Mouse (Mus musculus) cerebellum, adult 11-12 months (tissue): ENCODE measurements at regions not wholly inside any gene's neighbourhood (a gene's known extent, or its start where the extent isn't known, plus 50 kb on each side); places are given as distances from the start of the nearest gene placed in this dataset.

ENCODE experiments used
- DNase-seq: peaks from one replicate; pipeline ENCODE4 v3.0.0; 2022

DNA sequence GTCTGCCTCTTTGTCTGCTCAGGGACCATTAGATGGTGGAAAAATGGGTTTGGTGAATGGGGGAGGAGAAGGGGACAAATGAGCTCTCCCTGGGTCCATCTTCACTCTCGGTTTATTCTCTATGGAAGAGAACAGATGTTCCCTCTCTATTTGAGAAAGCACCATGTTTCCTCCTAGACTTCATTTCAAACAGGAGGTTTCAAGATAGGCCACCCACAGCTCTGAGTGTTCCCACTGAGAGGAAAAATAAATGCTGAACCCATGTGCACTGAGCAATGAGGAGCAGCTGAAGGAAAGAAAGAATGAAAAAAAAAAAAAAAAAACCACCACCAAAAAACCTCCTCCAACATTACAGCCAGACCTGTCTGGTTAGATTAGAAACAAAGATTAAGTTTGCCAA, 799.2 kb downstream of the Kcnj2 start:
- no peak for DNase-seq

DNA sequence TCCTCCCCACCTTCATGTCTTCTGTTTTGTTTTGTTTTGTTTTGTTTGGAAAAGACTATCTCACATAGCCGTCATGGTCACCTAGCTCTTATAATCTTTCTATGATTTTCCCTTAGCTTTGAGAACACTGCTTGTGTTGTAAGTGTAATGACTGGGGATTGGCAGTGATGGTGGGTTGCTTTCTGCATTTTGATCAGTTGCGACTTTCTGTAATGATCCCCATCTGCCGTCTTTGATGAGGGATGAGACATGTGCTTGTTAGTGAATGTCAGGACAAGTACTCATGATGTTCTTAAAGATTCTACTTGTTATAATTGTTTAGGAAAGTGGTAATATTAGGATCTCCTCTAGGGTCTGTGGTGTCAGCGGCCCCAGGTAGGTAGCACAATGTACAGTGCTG, 809.4 kb downstream of the Kcnj2 start:
- DNase-seq, result no peak

DNA sequence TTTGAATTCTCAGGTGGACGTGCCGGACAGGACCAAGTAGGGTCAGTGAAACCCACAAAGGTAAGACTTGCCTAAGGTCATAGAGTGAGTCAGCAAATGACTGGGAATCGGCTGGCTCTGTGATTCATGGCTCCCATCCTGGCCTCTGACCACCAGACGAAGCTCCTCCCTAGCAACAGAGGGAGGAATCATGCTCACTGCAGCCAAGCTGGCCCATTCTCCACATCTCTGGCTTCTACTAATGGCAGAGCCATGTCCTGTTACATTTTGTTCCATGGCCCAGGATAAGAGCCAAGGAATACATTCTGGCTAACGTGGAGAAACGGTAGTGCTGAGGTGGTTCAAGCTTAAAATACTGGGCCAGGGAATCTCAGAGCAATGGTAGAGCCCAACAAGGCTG, 814.2 kb downstream of the Kcnj2 start:
- no peak for DNase-seq

DNA sequence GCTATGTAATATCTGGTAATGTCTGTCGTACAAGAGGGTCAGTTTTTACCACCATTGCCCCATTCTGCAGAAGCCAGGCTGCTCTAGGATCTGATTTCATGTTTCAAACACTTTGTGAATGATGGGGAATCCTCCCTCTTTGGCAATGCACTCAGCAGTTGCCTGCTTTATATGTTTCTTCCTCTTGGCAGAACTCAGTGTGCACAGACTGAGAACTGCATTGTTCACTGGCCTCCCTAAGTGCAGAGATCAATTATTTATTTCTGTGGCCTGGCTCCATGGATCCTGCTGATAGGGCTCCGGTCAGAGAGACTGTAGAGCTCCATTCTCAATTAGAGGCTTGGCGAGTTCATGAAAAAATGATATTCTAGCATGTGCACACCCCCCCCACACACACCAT, 824.1 kb downstream of the Kcnj2 start:
- DNase-seq, result no peak

DNA sequence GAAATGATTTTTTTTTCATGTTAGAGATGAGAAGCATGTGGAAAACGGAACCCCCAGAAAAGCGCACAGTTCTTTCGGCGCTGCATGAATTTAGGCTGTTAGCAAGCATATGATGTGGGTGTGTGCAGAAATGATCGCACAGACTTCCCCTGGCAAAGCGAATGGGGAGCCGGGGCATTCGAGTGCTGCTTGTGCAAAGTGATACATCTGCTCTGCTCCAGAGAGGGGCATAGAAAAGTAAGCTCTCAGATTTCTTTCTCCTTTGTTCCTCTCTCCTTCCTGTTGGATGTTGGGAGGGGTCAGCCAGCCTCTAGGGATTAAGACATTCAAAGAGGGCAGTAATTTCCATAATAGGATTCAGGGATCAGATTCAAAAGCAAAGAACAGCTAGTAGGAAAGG, 827.9 kb downstream of the Kcnj2 start:
- DNase-seq, result no peak

DNA sequence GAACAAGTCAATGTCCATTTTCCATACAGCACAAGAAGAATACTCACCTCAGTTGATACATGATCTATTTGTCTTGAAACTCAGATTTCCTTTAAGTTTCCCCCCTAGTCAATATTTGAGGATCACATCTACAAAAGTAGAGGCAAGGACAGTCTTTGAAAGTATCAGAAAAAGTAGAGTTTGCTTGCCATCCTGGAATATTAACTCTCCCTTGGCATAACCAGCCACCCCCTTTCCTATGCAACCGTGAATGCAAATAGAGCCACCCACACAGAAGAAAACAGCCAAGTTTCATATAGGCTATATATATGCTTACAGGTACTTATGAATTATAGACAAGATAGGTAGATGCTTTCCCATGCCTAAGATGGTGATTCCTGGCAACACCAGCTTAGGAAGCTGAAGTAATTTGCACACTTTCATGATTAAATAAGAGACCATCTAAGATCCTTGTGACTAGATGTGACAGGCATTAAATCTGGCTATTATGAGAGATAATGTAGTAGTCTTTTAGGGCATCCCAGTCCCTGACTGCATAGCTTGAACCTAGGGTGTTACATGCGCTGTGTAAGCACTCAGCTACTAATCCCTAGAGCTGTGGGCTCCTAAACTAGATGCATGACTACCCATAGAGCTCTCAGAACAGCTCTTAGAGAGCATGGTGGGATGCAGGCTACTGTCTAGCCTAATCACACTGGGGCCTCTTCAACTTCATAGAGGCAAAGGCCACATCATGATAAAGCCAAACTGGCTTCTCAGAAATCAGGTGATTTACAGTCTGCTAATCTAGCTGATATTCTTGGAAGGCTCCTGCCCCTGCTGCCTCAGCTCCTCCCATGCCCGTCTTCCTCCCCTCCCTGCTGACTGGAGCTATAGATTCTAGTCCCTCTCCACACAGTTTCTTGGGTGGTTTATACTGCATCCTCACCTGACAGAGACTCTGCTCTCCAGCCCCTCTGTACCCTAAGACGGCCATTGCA, 829.5 kb downstream of the Kcnj2 start:
- DNase-seq, result no peak

DNA sequence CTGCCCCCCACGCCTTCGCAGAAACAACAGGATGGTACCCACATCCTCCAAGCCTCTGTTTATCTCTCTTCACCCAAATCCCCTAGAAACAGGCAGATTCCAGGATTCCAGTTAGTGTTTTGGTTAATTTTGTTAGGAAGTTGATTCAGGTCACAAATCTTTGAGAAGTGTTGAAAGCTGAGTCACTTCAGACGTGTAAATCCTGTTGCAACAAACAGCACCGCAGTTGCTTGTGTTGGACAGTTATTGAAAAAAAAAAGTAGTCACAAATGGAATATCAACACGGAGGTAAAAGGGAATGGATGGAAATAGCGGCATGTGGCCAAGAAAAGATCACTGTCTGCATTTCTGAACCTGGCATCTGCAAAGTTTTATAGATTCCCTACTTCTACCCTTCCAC, 831.0 kb downstream of the Kcnj2 start:
- DNase-seq, result no peak

DNA sequence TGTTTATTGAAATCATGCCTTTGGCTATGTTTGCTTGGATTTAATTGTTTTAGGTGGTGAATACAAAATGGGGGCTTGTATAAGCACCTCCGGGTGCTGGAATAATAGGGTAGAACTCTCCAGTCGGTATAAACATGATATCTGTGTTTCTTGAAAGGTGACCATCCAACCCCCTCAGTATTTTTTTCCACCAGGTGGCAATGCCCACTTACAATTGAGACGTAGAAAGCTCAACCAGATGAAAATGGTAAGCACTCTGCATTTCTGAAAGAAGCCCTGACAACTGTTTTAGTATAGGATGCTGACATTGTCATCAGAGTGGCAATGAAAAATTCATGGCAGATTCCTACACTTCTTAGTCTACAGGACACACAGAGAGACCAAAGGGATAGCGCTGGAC, 838.1 kb downstream of the Kcnj2 start:
- DNase-seq, result no peak

DNA sequence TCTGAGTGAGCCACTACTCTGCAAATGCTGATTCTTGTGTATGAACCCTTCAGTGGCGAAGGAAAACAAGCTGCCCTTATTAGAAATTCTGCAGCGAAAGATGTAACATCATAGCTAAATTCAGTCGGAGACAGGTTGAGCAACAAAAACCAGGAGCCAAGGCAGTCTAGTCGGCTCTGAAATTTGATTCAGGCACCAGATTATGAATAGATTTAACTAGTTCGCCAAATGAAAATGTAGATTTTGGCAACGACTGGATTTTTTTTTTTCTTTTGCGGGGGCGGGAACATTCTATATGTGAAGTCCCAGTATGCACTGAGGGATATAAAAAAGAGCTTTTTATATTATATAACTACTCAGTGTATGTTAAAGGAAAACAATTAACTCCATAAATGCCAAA, 847.9 kb downstream of the Kcnj2 start:
- no peak for DNase-seq

DNA sequence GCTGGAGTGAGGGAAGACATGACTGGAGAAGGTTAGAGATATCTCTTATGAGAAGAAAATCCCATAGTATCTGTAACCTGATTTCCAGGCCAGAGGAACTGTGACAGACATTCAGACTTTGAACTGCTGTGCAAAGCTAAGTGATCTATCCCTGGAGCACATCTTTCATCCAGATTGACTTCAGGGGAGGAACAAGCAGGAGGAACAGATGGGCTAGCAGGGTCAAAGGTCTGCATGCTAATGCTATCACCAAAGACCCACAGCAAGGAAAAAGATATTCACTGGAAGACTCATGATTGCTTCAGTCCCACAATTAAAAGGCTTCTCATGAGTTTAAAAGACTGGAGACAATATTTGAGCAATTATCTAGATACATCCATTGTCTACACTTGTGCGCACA, 855.7 kb upstream of the Sox9 start:
- DNase-seq, result no peak

DNA sequence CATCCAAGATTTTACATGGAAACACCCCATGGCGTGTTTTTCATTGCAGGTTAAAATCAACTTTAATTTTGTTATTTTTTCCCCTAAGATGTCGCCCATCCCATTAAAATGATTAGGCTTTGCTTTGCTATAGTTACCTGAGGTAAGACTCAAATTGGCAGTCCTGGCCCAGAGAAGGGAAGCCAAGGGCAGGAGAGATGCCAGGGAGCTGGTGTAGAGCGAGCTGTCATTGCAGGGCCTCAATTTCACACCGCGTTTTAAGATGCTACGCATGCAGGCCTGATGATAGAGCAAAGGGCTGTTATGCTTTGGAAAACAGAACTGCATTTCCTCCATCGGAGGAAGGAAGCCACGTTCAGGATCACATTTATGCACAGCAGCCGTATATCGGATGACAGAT, 852.7 kb upstream of the Sox9 start:
- no peak for DNase-seq

DNA sequence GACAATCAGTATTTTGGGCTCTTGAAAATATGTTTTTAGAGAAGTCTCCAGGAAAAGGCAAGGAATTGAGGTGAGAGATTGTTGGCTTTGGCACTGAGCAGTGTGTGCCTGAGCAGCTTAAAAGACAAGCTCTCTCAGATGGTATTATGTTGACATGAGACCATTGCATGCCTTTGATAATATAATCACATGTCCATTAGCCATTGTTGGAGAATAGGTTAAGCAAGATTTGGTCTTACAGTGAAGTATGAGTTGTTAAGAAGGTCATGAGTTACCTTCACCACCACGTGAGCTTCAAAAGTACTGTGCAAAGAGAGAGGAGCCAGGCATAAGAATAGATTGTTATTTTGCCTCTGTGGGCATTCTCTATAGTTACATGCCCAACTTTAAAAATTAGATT, 850.0 kb upstream of the Sox9 start:
- DNase-seq, result no peak

DNA sequence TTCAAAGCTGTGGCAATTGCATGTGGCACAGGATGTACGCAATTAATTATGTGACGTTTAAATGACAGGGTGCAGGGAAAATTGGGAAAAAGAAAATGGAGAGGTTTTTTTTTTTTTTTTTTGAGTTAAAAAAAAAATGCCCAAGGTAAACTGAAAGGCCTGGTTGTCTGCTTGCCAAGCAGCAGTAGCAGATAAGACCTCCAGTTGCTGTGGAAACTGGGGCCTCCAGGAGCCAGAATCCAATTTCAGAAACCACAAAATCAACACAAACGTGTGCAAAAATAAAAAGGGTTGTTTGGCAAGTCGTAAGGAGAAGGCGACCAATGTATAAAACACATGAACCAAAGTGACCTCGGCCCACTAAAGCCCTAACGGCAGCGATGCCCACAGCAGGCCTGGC, 837.7 kb upstream of the Sox9 start:
- no peak for DNase-seq

DNA sequence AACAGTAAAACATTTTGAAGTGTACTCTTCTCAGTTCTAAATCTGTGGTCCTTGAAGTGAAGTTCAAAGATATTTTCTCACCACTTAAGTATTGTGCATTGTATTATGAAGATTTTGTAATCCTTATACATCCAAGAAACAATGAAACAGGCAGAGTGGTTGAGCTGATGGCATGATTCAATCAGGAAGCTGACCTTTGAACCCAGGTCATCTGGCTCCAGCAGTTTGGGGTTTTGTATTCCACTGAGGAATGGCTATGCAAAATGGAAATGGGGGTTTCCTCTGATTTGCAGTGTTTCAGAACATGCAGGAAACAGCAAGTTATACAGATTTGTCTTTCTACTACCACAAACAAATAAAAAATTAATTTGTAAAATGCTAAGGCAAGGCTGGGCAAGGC, 836.2 kb upstream of the Sox9 start:
- DNase-seq, result no peak

DNA sequence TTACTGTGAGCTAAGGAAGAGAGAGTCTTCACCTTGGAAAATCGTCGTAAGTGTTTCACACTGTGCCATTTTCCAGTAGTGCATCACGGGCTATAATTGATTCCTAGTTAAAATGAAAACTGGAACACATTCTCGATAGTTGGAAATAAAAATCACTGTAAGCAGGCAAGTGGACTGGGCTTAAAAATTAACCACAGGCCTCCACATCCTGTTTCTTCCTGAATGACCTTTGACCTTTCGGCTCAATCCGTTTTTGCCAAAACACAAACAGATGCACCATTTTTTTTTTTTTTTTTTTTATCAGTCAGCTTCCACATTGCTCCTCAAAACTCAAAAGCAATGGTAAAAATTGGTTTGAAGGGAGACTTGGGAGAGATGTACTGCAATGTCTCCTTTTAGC, 834.4 kb upstream of the Sox9 start:
- DNase-seq, result no peak

DNA sequence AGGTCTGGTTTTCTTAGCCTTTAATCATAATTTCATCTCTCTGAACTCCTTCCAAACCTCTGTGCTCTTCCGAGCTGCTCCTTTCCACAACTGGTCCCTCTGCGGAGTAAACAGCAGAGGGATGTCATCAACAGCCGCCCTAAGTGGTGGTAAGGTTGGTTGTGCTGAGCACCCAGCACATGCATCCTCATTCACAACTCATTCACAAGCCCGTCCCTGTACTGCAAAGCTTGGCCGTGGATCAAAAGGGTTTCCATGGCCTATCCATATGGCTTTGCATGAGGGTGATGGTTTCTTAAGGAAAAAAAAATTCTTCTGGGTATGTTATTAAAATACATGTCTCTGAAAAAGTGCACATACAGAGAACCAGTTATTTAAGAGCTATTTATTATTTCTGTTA, 828.6 kb upstream of the Sox9 start:
- DNase-seq, result no peak

DNA sequence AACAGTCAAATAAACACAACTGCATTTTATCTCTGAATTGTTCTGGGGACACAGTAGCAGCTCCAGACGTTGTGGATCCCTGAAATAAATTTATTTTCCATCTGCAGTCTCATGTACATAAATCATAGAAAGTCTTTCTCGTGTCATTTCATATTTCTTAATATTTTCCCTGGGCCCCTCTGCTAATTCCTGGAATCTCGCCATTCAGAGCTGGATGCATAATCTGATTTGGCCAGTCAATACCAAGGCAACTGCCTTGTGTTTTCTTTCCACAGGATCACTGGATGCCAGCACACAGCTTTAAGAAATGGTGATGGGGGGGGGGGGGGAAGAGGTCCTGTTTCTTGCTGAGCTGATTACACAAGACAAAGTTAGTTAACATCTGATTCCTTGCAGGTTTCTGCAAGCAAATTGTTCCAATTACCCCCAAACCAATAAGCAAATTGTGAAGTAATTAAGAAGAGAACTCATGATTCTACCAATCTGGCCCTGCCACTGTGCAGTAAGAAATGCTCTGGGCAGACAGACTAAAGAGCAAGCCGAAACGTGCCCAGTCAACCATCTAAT, 824.2 kb upstream of the Sox9 start:
- no peak for DNase-seq

DNA sequence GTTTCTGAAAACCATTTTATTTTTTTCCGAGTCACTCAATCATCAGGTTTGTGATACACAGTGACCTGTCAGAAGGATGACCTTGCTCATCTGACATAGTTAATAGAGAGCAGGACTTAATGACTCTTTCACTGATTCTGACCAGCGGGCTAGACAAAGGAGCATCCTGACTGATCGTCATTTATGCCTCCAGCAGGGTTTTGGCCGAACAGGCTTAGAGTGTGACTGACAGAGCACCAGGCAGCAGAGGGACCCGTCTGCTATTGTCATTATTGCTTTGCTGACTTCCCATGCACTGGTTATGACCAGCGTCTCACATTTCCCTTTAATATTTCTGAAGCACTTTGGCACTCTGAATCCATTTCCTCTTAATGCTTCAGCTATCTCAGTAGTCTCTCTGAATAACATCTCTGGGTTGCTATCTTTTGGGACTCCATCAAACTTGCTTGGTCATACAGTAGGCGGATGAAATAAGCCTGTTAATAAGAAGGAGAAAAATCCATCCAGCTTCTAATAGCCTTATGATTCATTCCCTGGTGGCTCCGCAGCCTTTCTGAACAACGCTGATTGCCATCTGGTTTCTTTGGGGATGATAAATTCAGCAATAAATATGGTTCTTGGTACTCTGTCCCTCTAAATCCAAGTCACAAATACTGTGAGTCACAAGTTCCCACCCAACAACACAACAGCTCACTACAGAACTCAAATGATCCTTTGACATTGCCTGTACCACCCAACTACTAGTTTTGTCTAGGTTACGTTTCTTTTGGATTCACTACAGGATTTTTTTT, 820.8 kb upstream of the Sox9 start:
- no peak for DNase-seq

DNA sequence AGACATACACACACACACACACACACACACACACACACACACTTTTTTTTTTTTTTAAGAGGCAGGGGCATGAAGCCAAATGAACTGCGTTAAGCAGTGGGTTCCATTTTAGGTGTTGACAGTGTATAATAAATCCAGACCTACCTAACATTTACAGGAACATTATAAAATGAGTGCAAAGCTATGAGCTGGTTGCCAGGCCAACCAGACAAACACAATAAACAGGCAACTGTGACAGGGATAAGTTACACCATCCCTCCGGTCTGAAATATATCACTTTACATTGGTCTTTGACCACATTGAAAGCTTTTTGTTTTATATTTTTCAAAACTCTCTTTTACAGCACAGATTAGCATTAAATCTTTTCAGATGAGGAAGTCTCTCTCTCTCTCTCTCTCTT, 820.2 kb upstream of the Sox9 start:
- no peak for DNase-seq

DNA sequence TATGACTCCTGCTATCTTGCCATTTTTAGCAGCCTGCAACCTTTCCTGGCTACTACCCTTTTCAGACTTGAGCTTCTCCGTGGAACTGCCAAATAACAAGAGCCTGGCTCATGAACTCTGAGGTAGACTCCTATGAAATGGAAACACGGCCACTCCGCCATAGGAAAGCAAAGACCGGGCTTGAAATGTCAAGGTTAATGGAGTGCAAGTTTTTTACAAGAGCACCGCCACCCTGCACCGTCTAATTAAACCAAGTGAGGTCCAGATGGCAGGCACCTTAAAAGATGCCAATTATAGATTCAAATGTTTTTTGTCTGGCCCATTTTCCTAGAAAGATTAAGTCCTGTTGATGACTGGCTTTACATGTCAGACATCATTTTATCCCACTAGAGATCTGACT, 818.0 kb upstream of the Sox9 start:
- no peak for DNase-seq

DNA sequence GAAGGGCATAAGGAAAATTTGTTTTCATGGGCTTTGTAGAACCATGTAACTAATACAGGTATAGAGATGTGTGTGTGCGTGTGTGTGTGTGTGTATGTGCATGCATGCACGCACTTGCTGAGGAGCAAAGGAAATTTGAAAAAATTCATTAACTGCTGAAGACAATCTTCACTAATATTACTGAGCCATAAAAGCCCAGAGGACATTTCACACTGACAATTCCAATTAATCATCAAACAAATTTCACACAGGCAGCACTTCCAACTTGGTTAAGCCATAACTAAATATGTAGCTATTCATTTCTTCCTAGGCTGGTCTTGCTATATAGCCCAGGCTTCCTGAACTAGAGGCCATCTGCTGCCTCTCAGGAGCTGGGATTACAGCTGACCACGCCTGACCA, 815.6 kb upstream of the Sox9 start:
- no peak for DNase-seq

DNA sequence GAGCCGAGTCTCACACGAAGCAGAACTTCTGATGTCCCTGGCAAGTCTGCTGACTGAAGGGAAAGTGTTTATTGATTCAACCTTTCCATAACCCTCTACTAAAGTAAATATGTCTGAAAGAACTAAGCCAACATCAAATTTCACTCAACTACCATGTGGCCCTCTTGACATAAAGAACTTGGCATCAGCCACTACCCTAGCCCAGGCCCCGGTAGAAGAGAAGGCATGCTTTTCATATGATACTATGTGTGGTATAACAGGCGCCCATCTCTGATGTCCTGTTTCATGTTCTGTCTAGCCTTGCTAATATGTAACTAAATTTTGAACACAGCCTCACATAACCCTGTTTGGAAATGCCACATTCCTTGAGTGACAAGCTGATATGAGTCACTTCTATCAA, 811.0 kb upstream of the Sox9 start:
- no peak for DNase-seq

DNA sequence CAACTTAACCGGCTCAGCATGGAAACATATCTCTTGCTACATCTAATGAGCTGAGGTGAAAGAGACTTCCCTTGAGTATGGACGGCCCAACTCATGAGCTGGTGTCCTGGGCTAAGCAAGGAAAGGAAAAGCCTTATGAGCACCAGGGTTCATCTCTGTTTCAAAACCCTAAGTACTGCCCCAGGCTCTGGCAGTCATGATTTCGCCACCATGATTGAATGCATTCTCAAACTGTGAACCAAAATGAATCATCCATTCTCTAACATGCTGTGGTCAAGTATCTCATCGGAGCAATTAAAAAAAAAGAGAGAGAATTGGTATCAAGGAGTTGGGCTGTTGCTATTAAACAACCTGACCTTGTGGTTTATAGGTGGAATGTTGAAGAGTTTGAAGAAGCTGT, 803.4 kb upstream of the Sox9 start:
- no peak for DNase-seq

DNA sequence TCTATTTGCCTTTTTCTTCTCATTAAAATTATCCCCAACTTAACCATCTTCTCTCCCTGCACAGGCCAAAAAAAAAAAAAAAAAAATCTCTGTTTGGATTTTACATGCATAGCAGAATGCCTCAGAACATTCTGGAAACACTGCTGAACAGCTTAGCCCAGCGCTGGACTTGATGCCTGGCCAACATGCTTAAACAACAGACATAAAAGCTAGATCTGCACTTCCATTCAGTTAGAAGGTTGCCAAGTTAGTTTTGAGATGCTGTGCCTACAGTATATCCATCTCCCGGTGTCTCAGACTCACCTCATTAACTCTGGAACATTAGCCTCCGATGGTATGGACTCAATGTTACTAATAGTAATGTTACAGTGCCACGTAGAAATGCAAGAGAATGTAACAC, 785.6 kb upstream of the Sox9 start:
- no peak for DNase-seq
